Mouse (Mus musculus) MEL (cell line): ENCODE results near the gene Erc2. TPM values are rescaled to one million over a fixed set of nuclear protein-coding genes. Genes with fewer than 3 reads are reported as not detected.

Source experiments
- DNase-seq: peaks from one replicate; pipeline ENCODE4 v3.0.0; 2011; ENCODE audit warnings: low read depth, low spot score
- H3K27ac ChIP-seq: 2 replicates; pipeline ENCODE4 v1.5.1; 2012; ENCODE audit warnings: low read depth, mild to moderate bottlenecking, control low read depth, low read length, moderate library complexity; ENCODE audit not compliant: control insufficient read depth
- H3K27me3 ChIP-seq, 2 experiments: fragments of 150-350 bp in 1 of 2; sonication (generic) in 1 of 2; 2 replicates each; pipeline ENCODE4 v1.6.1; 2012; ENCODE audit warnings: low read length in 2 of 2, mild to moderate bottlenecking in 2 of 2, improper control_type of control experiment in 1 of 2, moderate library complexity in 1 of 2; ENCODE audit not compliant: insufficient read depth in 2 of 2, control insufficient read depth in 1 of 2
- H3K36me3 ChIP-seq, 2 experiments: 2 replicates each; pipeline ENCODE4 v1.6.1; 2012 to 2014; ENCODE audit warnings: low read length in 2 of 2, improper control_type of control experiment in 1 of 2, inconsistent platforms in 1 of 2, mild to moderate bottlenecking in 1 of 2; ENCODE audit not compliant: insufficient read depth in 2 of 2, control insufficient read depth in 1 of 2
- H3K4me1 ChIP-seq, 2 experiments: fragments of 150-350 bp in 1 of 2; sonication (generic) in 1 of 2; 2 replicates each; pipeline ENCODE4 v1.6.1; 2012; ENCODE audit warnings: low read length in 2 of 2, improper control_type of control experiment in 1 of 2, mild to moderate bottlenecking in 1 of 2; ENCODE audit not compliant: insufficient read depth in 2 of 2, control insufficient read depth in 1 of 2
- H3K4me3 ChIP-seq, 2 experiments: fragments of 150-350 bp in 1 of 2; sonication (generic) in 1 of 2; 2 replicates each; pipeline ENCODE4 v1.5.1; 2012; ENCODE audit warnings: low read depth in 2 of 2, low read length in 2 of 2, mild to moderate bottlenecking in 2 of 2, moderate library complexity in 2 of 2, control low read depth in 1 of 2, improper control_type of control experiment in 1 of 2; ENCODE audit not compliant: control insufficient read depth in 1 of 2, insufficient read depth in 1 of 2
- H3K79me2 ChIP-seq: 2 replicates; pipeline ENCODE4 v1.6.1; 2012; ENCODE audit warnings: mild to moderate bottlenecking, low read length, moderate library complexity; ENCODE audit not compliant: control insufficient read depth, poor library complexity, insufficient read depth
- H3K9ac ChIP-seq: 2 replicates; pipeline ENCODE4 v1.6.1; 2012; ENCODE audit warnings: low read depth, mild to moderate bottlenecking, control low read depth, low read length, moderate library complexity; ENCODE audit not compliant: control insufficient read depth, poor library complexity, severe bottlenecking
- H3K9me3 ChIP-seq: fragments of 150-350 bp; sonication (generic); replicated peaks from 2 replicates; pipeline ENCODE4 v1.6.1; 2012; ENCODE audit warnings: mild to moderate bottlenecking, low read length, improper control_type of control experiment, moderate library complexity; ENCODE audit not compliant: insufficient read depth
- BHLHE40 ChIP-seq: IDR thresholded peaks from 2 replicates; pipeline ENCODE4 v1.6.1; 2012; ENCODE audit warnings: low read depth, mild to moderate bottlenecking, inconsistent platforms, low read length, improper control_type of control experiment, borderline replicate concordance
- CHD2 ChIP-seq: IDR thresholded peaks from 2 replicates; pipeline ENCODE4 v1.6.1; 2011; ENCODE audit warnings: low read length, improper control_type of control experiment
- CTCF ChIP-seq, 3 experiments: IDR thresholded peaks in 2 of 3; conservative IDR thresholded peaks in 1 of 3; 2 replicates each; pipeline ENCODE4 v1.5.1; 2011 to 2012; ENCODE audit warnings: low read length in 3 of 3, low read depth in 2 of 3, mild to moderate bottlenecking in 2 of 3, improper control_type of control experiment in 1 of 3, inconsistent platforms in 1 of 3, mixed read lengths in 1 of 3, moderate library complexity in 1 of 3; ENCODE audit not compliant: control insufficient read depth in 1 of 3, insufficient read depth in 1 of 3, poor library complexity in 1 of 3, severe bottlenecking in 1 of 3
- HCFC1 ChIP-seq: IDR thresholded peaks from 2 replicates; pipeline ENCODE4 v1.6.1; 2012; ENCODE audit warnings: low read depth, mild to moderate bottlenecking, inconsistent platforms, low read length, improper control_type of control experiment, moderate library complexity
- JUND ChIP-seq: IDR thresholded peaks from 2 replicates; pipeline ENCODE4 v1.6.1; 2011; ENCODE audit warnings: low read depth, mild to moderate bottlenecking, improper control_type of control experiment, low read length
- KAT2A ChIP-seq: conservative IDR thresholded peaks from 2 replicates; pipeline ENCODE4 v1.6.1; 2012; ENCODE audit warnings: low read depth, low read length, improper control_type of control experiment, inconsistent platforms
- MAFK ChIP-seq: IDR thresholded peaks from 2 replicates; pipeline ENCODE4 v1.6.1; 2011; ENCODE audit warnings: low read depth, mild to moderate bottlenecking, low read length, improper control_type of control experiment, borderline replicate concordance
- MAZ ChIP-seq: IDR thresholded peaks from 2 replicates; pipeline ENCODE4 v1.6.1; 2012; ENCODE audit warnings: low read depth, mild to moderate bottlenecking, inconsistent platforms, low read length, improper control_type of control experiment
- MEF2A ChIP-seq: IDR thresholded peaks from 2 replicates; pipeline ENCODE4 v1.6.1; 2014; ENCODE audit warnings: low read depth, mild to moderate bottlenecking, inconsistent platforms, low read length, improper control_type of control experiment; ENCODE audit not compliant: poor library complexity, insufficient replicate concordance, severe bottlenecking; ENCODE audit errors: extremely low read depth
- MXI1 ChIP-seq: IDR thresholded peaks from 2 replicates; pipeline ENCODE4 v1.6.1; 2011; ENCODE audit warnings: mild to moderate bottlenecking, low read depth, low read length, improper control_type of control experiment
- NELFE ChIP-seq: IDR thresholded peaks from 2 replicates; pipeline ENCODE4 v1.6.1; 2011; ENCODE audit warnings: low read depth, low read length, improper control_type of control experiment
- NRF1 ChIP-seq: IDR thresholded peaks from 2 replicates; pipeline ENCODE4 v1.6.1; 2014; ENCODE audit warnings: low read depth, mild to moderate bottlenecking, inconsistent platforms, low read length, improper control_type of control experiment, moderate library complexity; ENCODE audit not compliant: poor library complexity, insufficient read depth, severe bottlenecking
- POLR2AphosphoS2 ChIP-seq: IDR thresholded peaks from 2 replicates; pipeline ENCODE4 v1.6.1; 2011; ENCODE audit warnings: low read length, improper control_type of control experiment
- POLR2AphosphoS5 ChIP-seq: IDR thresholded peaks from 2 replicates; pipeline ENCODE4 v1.6.1; 2012; ENCODE audit warnings: low read depth, borderline replicate concordance, mild to moderate bottlenecking, inconsistent platforms, low read length, moderate library complexity, mixed read lengths
- RCOR1 ChIP-seq: IDR thresholded peaks from 2 replicates; pipeline ENCODE4 v1.6.1; 2012; ENCODE audit warnings: low read depth, mild to moderate bottlenecking, inconsistent platforms, low read length, improper control_type of control experiment
- TCF12 ChIP-seq: IDR thresholded peaks from 2 replicates; pipeline ENCODE4 v1.6.1; 2014; ENCODE audit warnings: low read depth, mild to moderate bottlenecking, inconsistent platforms, low read length, improper control_type of control experiment, moderate library complexity
- UBTF ChIP-seq: IDR thresholded peaks from 2 replicates; pipeline ENCODE4 v1.6.1; 2012; ENCODE audit warnings: low read depth, mild to moderate bottlenecking, inconsistent platforms, low read length, improper control_type of control experiment, moderate library complexity, borderline replicate concordance; ENCODE audit not compliant: insufficient read depth
- USF2 ChIP-seq, 2 experiments: IDR thresholded peaks; 2 replicates each; pipeline ENCODE4 v1.6.1; 2011 to 2012; ENCODE audit warnings: improper control_type of control experiment in 2 of 2, low read length in 2 of 2, borderline replicate concordance in 1 of 2, inconsistent platforms in 1 of 2, low read depth in 1 of 2, mild to moderate bottlenecking in 1 of 2; ENCODE audit not compliant: insufficient read depth in 1 of 2
- ZC3H11A ChIP-seq: IDR thresholded peaks from 2 replicates; pipeline ENCODE4 v1.6.1; 2012; ENCODE audit warnings: low read depth, mild to moderate bottlenecking, inconsistent platforms, low read length, improper control_type of control experiment
- ZKSCAN1 ChIP-seq: IDR thresholded peaks from 2 replicates; pipeline ENCODE4 v1.6.1; 2012; ENCODE audit warnings: low read depth, mild to moderate bottlenecking, inconsistent platforms, low read length, improper control_type of control experiment, moderate library complexity
- ZMIZ1 ChIP-seq: IDR thresholded peaks from 2 replicates; pipeline ENCODE4 v1.6.1; 2012; ENCODE audit warnings: low read depth, mild to moderate bottlenecking, inconsistent platforms, low read length, improper control_type of control experiment, moderate library complexity
- ZNF384 ChIP-seq: IDR thresholded peaks from 2 replicates; pipeline ENCODE4 v1.6.1; 2012; ENCODE audit warnings: low read depth, mild to moderate bottlenecking, inconsistent platforms, low read length, improper control_type of control experiment
- polyA plus RNA-seq, 2 experiments: library from polyadenylated mRNA; stranded (reverse) in 1 of 2; unstranded in 1 of 2; fragments of >175 nt in 1 of 2; fragments of >200 nt in 1 of 2; gene quantifications; 2 replicates each; pipeline versions ENCODE4 v1.2.1 to v1.2.4; 2012; ENCODE audit warnings: low replicate concordance in 2 of 2, low read depth in 1 of 2; ENCODE audit not compliant: insufficient read length in 2 of 2, insufficient read depth in 1 of 2, missing spikeins in 1 of 2
- total RNA-seq: library from RNA; depleted of rRNA; stranded (reverse); fragments of 300-350 nt; gene quantifications from 2 replicates; pipeline ENCODE4 v1.2.3, GENCODE M21; 2012

Erc2 gene
- total and polyA plus RNA-seq, 3 experiments = not detected

DNA sequence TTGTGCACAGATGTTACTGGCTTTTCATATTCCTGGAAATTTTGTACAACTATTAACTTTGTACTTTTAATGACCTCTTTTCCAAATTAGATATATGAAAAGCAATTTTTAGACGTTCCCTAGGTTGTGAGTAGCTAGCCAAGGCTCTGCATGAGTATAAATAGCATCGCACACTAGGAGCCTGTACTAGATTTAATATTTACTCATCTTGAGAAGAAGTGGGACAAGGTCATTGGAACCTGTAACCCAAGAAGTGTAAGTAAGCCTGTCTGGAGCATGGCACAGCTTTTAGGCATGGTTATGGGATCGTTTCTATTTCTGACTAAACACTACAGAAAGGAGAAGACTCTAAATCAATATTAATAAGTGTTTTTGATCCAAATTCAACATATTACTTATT is 36.4 kb downstream of the Erc2 start:
- Histone ChIP-seq H3K27ac (no peak overlapping the region), H3K9ac (no peak overlapping the region), H3K36me3 (no peaks in the 10 kb centered on the region), H3K4me3 (no peak overlapping the region), H3K9me3 (no peaks in the 10 kb centered on the region), H3K79me2 (no peaks in the 10 kb centered on the region), H3K4me1 (no peaks in the 10 kb centered on the region), H3K27me3 (no peaks in the 10 kb centered on the region)
- TF ChIP-seq NRF1 = no peak
- no peak for TF ChIP-seq CHD2
- TF ChIP-seq MXI1 = no peak
- TF ChIP-seq ZC3H11A = no peak
- TF ChIP-seq TCF12 = no peak
- TF ChIP-seq RCOR1 = no peak
- TF ChIP-seq HCFC1 = no peak
- no peak for TF ChIP-seq UBTF
- DNase-seq = no peak

DNA sequence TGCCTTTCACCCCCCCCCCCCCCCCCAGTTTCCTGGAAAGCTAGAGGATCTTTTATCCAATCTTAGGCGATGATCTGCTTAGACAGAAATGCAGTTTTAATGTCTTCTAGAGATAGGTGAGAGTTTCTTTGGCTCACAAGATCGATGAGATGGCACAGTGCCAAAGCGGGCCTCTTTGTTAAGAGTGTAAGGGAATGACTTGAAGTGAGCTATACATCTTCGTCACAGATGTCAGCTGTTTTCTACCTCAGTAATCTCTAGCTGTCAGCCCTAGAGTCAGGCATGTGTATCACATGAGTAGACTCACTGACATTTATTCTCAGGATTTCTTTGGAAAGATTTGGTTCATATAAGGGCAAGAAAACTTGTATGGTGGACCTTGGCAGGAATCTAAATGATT is 39.2 kb downstream of the Erc2 start:
- DNase-seq = peak; percentile 6
- H3K4me1 ChIP-seq = no peaks in the 10 kb centered on the region
- H3K27ac ChIP-seq = no peak overlapping the region
- H3K79me2 ChIP-seq = no peaks in the 10 kb centered on the region
- H3K36me3 ChIP-seq = no peaks in the 10 kb centered on the region
- H3K9me3 ChIP-seq = no peaks in the 10 kb centered on the region
- H3K9ac ChIP-seq = no peak overlapping the region
- no peak overlapping the region for H3K4me3 ChIP-seq
- no peaks in the 10 kb centered on the region for H3K27me3 ChIP-seq
- no peak for TF ChIP-seq NELFE
- no peak for TF ChIP-seq ZKSCAN1
- TF ChIP-seq JUND = no peak
- TF ChIP-seq ZNF384 = no peak

DNA sequence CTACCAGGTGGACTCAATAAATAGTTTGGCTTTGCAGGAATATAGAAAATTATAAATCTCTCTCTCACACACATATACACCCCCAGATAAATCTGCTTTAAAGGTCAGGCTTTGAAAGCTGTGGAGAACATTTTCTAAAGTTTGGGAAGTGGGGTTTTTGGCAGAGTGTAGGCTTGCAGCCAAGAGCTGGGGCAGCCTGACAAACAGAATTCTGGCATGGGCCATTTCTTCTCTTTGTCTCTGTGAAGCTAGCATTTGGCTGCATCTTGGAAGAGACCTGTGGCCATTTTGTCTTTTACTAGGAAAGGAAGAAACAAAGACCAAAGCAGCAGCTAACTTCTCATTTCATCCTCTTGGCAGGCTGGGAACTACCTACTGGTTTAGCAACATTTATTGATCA is 40.0 kb downstream of the Erc2 start:
- TF ChIP-seq POLR2AphosphoS5 (no peak), RCOR1 (no peak), POLR2AphosphoS2 (no peak), JUND (no peak), ZMIZ1 (no peak), HCFC1 (no peak), MAZ (no peak), BHLHE40 (no peak), TCF12 (no peak), MAFK (no peak), NELFE (no peak), CHD2 (no peak), KAT2A (no peak), UBTF (no peak), USF2 (IDR thresholded peaks at IDR 0.05; ENCODE audit: borderline replicate concordance in 1 of 2, insufficient read depth in 1 of 2, low read depth in 1 of 2, low read length in 2 of 2) (no peak), CTCF (IDR thresholded peaks at IDR 0.05 in 2 of 3, conservative IDR thresholded peaks at IDR 0.05 in 1 of 3; ENCODE audit: control insufficient read depth in 1 of 3, insufficient read depth in 1 of 3, low read depth in 2 of 3, low read length in 3 of 3, poor library complexity in 1 of 3, severe bottlenecking in 1 of 3) (no peak), MEF2A (no peak)
- TF ChIP-seq, all 39 proteins: peak for 0
- Histone ChIP-seq H3K9me3 (no peaks in the 10 kb centered on the region), H3K9ac (no peak overlapping the region)

More for the DNA sequence above, 40.0 kb downstream of the Erc2 start:
- Histone ChIP-seq H3K27ac (no peak overlapping the region), H3K36me3 (no peaks in the 10 kb centered on the region), H3K4me3 (no peak overlapping the region), H3K4me1 (no peaks in the 10 kb centered on the region), H3K27me3 (no peaks in the 10 kb centered on the region), H3K79me2 (no peaks in the 10 kb centered on the region)
- no peak for DNase-seq
